Comparison of ENCODE assay signal across 1 mouse cellular context in the genomic region with DNA sequence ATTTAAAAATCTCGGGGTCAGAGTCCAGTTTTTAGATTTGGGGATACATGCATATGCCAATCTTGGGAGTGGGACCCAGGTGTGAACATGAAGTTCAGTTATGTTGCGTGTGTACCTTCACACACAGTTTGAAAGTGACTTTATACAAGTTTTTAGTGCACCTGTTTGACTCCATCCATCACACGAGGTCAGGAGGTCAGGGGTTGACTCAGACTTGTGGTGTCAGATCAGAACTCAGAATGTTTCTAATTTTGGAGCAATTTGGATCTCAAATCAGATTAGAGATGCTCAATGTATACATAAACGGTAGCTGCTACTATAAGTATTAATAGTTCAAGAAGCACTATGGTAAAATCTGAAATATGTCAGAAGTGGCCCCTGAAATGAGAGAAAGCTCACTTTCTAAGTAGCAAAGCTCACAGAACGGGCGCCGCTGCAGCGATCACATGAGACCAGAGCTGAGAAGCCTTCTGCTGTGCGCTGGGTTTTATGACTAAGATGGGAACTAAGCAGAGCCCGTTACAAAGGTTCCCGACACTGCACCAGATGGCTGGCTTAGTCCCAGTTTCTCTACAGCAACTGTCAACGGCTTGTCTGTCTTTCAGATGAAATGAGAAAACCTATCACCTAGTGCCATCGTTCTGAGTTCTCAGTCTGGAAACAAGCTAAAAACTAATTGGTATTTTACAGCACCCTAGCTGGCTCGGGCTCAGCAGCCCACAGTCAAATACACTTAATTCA.
TF ChIP-seq lines count a peak whose summit lies in the region.

No protein-coding gene starts in this region.

TF ChIP-seq in CH12.LX, 34 proteins besides CTCF, POLR2A, EP300 and RAD21 (continued from another document):
- peak; percentile 42; the same call in 1 of the 2 replicates for TF ChIP-seq JUN (IDR thresholded peaks at IDR 0.05; ENCODE audit: insufficient read depth, low read depth, low read length)
TF ChIP-seq in CH12.LX: peak in this region for 12.
